Mouse (Mus musculus): Measurements from ENCODE around the gene Rarb.

DNA sequence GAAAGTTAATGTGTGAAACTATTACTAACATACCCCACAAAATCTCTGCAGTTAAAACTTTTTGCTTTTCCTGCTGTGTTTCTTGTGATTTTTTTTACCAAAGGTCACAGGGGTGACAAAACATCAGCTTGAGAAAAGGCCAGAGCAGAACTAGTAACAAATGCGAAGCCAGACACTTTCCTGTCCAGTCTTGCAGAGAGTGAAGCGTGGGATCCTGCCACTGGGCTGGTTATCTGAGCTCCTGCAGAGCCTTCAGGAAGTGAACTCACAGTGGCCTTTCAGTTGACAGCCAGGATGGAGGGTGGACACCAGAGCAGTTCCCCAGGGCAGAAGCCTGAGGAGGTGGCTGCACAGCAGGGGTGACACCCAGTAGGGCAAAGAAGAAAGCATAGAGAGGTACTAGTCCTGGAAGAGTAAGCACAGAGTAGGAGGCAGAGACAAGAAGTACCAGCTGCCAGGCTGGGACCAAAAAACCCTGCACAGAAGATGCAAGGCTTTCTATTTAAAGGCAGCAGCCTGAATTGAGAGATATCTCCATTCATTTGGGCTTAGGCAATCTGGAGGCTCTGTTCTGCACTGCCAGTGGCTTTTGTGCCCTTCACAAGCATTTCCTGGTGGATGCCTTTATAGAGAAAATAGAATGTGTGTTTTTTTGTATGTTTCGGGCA lies 123.4 kb downstream of the Rarb start:
- TF ChIP-seq CTCF (IDR thresholded peaks at IDR 0.05; ENCODE audit: borderline replicate concordance, extremely low read depth, insufficient read depth, insufficient read length), result no peak
- TF ChIP-seq POLR2A (IDR thresholded peaks at IDR 0.05; ENCODE audit: borderline replicate concordance, extremely low read depth, insufficient read depth, insufficient read length, poor library complexity, severe bottlenecking), result no peak

All from brain, embryonic 14.5 days (tissue).